8 mouse cellular contexts compared by ENCODE assay signal in genomic region chr14:76556031-76556851, GRCm38 (mm10). TPM values are rescaled to one million over a fixed set of nuclear protein-coding genes. Genes with fewer than 3 reads are reported as not detected.
DNase-seq lines count a peak whose midpoint lies in the region; ATAC-seq and TF ChIP-seq lines count a peak whose summit lies in the region.

No protein-coding gene starts in this region.

- no peaks in the 10 kb centered on the region for H3K9me3 ChIP-seq in embryonic facial prominence, embryonic 11.5 days (replicated peaks; ENCODE audit: control insufficient read depth, low read length)
- H3K9me3 ChIP-seq in limb, embryonic 10.5 days (replicated peaks), result no peaks in the 10 kb centered on the region
- H3K9me3 ChIP-seq in midbrain, embryonic 10.5 days (replicated peaks), result no peaks in the 10 kb centered on the region

- intact Hi-C loops in heart, adult 2 months (cut with DNase I), result loop anchor here (5.0 kb wide), 2 partner anchors 49 to 171 kb away; no protein-coding TSS in a partner anchor

- H3K36me3 ChIP-seq in embryonic facial prominence, embryonic 11.5 days (replicated peaks; ENCODE audit: control insufficient read depth, insufficient read depth, low read depth, low read length), result no peaks in the 10 kb centered on the region
- no peaks in the 10 kb centered on the region for H3K36me3 ChIP-seq in heart, adult 2 months (ENCODE audit: control insufficient read depth, insufficient read depth, low read length)
- H3K36me3 ChIP-seq in limb, embryonic 10.5 days, result no peaks in the 10 kb centered on the region
- H3K36me3 ChIP-seq in midbrain, embryonic 10.5 days, result no peaks in the 10 kb centered on the region

- H3K9ac ChIP-seq in embryonic facial prominence, embryonic 11.5 days (replicated peaks; ENCODE audit: low read length), result peak overlapping the region; percentile 80
- H3K9ac ChIP-seq in heart, adult 2 months (ENCODE audit: low read depth, low read length), result peak overlapping the region; percentile 67

- no peak for TF ChIP-seq EP300 in heart, adult 2 months (IDR thresholded peaks at IDR 0.05; ENCODE audit: insufficient read depth, low read depth, low read length)

- peak; percentile 87 for DNase-seq in adrenal gland, postnatal 10 days
- peak; percentile 73 for DNase-seq in embryonic facial prominence, embryonic 11.5 days (ENCODE audit: low spot score)
- DNase-seq in heart, adult 2 months, result peak; percentile 72 to 79
- peak; percentile 80 for DNase-seq in kidney, adult 18-20 months
- peak; percentile 76 for DNase-seq in limb, embryonic 10.5 days (ENCODE audit: low spot score)
- DNase-seq in midbrain, embryonic 10.5 days (ENCODE audit: low spot score), result peak; percentile 69
- peak; percentile 72 for DNase-seq in right cerebral cortex, postnatal 4 days

- H3K4me3 ChIP-seq in embryonic facial prominence, embryonic 11.5 days (ENCODE audit: low read depth, low read length), result peak overlapping the region; percentile 66
- peak overlapping the region; percentile 63 for H3K4me3 ChIP-seq in heart, adult 2 months
- peak overlapping the region; percentile 77 for H3K4me3 ChIP-seq in limb, embryonic 10.5 days
- H3K4me3 ChIP-seq in midbrain, embryonic 10.5 days, result peak overlapping the region; percentile 72

- no peaks in the 10 kb centered on the region for H3K79me2 ChIP-seq in heart, adult 2 months (replicated peaks; ENCODE audit: control insufficient read depth, insufficient read depth, low read length)

- peak overlapping the region; percentile 48 for H3K27ac ChIP-seq in embryonic facial prominence, embryonic 11.5 days (replicated peaks; ENCODE audit: low read depth, low read length)
- peak overlapping the region; percentile 67 for H3K27ac ChIP-seq in heart, adult 2 months
- peak overlapping the region; percentile 95 for H3K27ac ChIP-seq in limb, embryonic 10.5 days
- H3K27ac ChIP-seq in midbrain, embryonic 10.5 days (replicated peaks), result peak overlapping the region; percentile 89

- WGBS in embryonic facial prominence, embryonic 11.5 days, result under 1% methylated on average over 56 of the region's 67 CpGs
- WGBS in heart, adult 2 months, result 3% methylated on average over 58 of the region's 67 CpGs
- under 1% methylated on average over 66 of the region's 67 CpGs for WGBS in limb, embryonic 10.5 days
- WGBS in midbrain, embryonic 10.5 days, result under 1% methylated on average over 67 of the region's 67 CpGs

- H3K4me2 ChIP-seq in embryonic facial prominence, embryonic 11.5 days (ENCODE audit: low read depth, low read length), result peak overlapping the region; percentile 96

- TF ChIP-seq CTCF in heart, adult 2 months (IDR thresholded peaks at IDR 0.05), result peak; percentile 31

- peaks cover 2% of the 10 kb centered on the region for H3K4me1 ChIP-seq in embryonic facial prominence, embryonic 11.5 days (ENCODE audit: control insufficient read depth, insufficient read depth, low read length)
- no peaks in the 10 kb centered on the region; the same call in 1 of the 2 replicates for H3K4me1 ChIP-seq in heart, adult 2 months (ENCODE audit: control insufficient read depth, insufficient read depth, low read length)
- H3K4me1 ChIP-seq in limb, embryonic 10.5 days, result peaks cover 41% of the 10 kb centered on the region
- H3K4me1 ChIP-seq in midbrain, embryonic 10.5 days, result peaks cover 33% of the 10 kb centered on the region

- no peaks in the 10 kb centered on the region for H3K27me3 ChIP-seq in embryonic facial prominence, embryonic 11.5 days (ENCODE audit: control insufficient read depth, insufficient read depth, low read length)
- H3K27me3 ChIP-seq in heart, adult 2 months (ENCODE audit: control insufficient read depth, insufficient read depth, low read length), result no peaks in the 10 kb centered on the region
- H3K27me3 ChIP-seq in limb, embryonic 10.5 days (ENCODE audit: low read depth, poor library complexity, severe bottlenecking), result 0 out of 2 replicates have a peak, but pooled peaks cover 10% of the 10 kb centered on the region
- H3K27me3 ChIP-seq in midbrain, embryonic 10.5 days (ENCODE audit: low read depth, poor library complexity, severe bottlenecking), result peaks cover 22% of the 10 kb centered on the region

- peak; percentile 71 for ATAC-seq in embryonic facial prominence, embryonic 11.5 days (replicated peaks; ENCODE audit: insufficient number of reproducible peaks, low FRiP score, low TSS enrichment, low read depth)
- ATAC-seq in monocyte, adult 5-6 weeks (replicated peaks; ENCODE audit: insufficient number of reproducible peaks, low FRiP score, low TSS enrichment, poor library complexity, severe bottlenecking), result no peak

- TF ChIP-seq POLR2A in heart, adult 2 months (IDR thresholded peaks at IDR 0.05; ENCODE audit: insufficient read depth, low read depth, low read length), result no peak

RNA-seq across cellular contexts. Expression of gene Serp2, which starts 0.4 kb away (rescaled TPM):
- 1 to 10 TPM; 7.2 to 9.6 TPM for total RNA-seq in adrenal gland, postnatal 10 days (2021)
- polyA plus RNA-seq in embryonic facial prominence, embryonic 11.5 days (2014; fragmentation: Nextera tagmentation; extraction: Ambion mirVana), result 23.7 and 26.7 TPM in 2 replicates
- total RNA-seq in heart, adult 2 months (2021), result under 1 TPM; 0.60 to 0.64 TPM
- polyA plus RNA-seq in heart, adult 2 months (2012; rRNA removed), result 0.96 and 1.7 TPM in 2 replicates
- polyA plus RNA-seq in limb, embryonic 10.5 days (2016; fragmentation: Nextera tagmentation; extraction: Ambion mirVana), result 17.2 and 17.3 TPM in 2 replicates
- 30.2 and 37.3 TPM in 2 replicates for polyA plus RNA-seq in midbrain, embryonic 10.5 days (2016; fragmentation: Nextera tagmentation; extraction: Ambion mirVana)
- total RNA-seq in monocyte, adult 5-6 weeks (2017), result 8.2 TPM in 1 of 3 replicates, not detected in the others
